Mouse (Mus musculus): ENCODE results near the gene Psmd14. TPM values are rescaled to one million over a fixed set of nuclear protein-coding genes. Genes with fewer than 3 reads are reported as not detected.

Gene Psmd14
- total RNA-seq, 2 experiments from 2014 or later: 199 to 241 TPM

DNA sequence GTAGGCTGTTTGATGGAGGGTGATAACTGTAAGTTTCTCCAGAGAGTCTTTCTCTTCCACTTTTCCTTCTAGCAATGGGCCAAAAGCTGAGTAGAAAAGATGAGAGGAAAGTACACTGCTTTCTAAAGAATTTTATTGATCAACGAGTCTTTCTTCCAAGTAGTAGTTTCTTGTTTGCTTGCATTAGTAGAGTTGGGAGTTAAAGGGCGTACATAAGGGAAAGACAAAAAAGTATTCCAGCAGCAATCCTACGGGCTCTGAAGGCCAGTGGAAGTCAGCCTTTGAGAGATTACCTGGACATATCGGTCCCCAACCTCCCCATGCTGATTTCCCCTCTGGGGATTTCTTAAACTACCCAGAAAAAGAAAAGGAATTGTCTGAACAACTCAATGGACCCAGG, 99.3 kb downstream of the Psmd14 start:
- no peak for ATAC-seq (replicated peaks; ENCODE audit: low FRiP score, low TSS enrichment, poor library complexity, severe bottlenecking)

DNA sequence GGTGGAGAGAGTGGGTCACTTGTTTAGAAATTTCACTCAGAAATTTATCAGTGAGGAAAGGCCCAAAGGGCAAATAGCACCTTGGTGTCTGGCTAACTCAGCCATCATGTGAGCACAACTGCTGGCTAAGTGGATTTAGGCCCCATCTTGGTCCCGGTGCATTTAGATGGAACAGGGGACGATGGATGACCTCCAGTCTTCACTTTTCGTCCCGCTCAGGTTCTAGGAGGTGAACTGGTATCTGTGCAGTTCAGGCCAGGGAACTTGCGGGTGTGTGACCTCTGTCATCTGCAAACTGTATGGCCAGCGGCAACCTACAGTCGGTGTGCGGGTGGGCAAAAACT, 99.6 kb downstream of the Psmd14 start:
- ATAC-seq (replicated peaks; ENCODE audit: low FRiP score, low TSS enrichment, poor library complexity, severe bottlenecking): no peak

DNA sequence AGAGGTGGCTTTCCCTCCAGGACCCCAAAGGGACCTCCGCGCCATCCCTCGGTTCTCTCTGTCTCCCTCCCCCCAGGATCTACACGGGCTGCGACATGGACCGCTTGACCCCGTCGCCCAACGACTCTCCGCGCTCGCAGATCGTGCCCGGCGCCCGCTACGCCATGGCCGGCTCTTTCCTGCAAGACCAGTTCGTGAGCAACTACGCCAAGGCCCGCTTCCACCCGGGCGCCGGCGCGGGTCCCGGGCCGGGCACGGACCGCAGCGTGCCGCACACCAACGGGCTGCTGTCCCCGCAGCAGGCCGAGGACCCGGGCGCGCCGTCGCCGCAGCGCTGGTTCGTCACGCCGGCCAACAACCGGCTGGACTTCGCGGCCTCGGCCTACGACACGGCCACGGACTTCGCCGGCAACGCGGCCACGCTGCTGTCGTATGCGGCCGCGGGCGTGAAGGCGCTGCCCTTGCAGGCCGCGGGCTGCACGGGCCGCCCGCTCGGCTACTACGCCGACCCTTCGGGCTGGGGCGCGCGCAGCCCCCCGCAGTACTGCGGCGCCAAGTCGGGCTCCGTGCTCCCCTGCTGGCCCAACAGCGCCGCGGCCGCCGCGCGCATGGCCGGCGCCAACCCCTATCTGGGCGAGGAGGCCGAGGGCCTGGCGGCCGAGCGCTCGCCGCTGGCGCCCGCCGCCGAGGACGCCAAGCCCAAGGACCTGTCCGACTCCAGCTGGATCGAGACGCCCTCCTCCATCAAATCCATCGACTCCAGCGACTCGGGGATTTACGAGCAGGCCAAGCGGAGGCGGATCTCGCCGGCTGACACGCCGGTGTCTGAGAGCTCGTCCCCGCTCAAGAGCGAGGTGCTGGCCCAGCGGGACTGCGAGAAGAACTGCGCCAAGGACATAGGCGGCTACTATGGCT, 100.3 kb downstream of the Psmd14 start:
- no peak for ATAC-seq (replicated peaks; ENCODE audit: low FRiP score, low TSS enrichment, poor library complexity, severe bottlenecking)

DNA sequence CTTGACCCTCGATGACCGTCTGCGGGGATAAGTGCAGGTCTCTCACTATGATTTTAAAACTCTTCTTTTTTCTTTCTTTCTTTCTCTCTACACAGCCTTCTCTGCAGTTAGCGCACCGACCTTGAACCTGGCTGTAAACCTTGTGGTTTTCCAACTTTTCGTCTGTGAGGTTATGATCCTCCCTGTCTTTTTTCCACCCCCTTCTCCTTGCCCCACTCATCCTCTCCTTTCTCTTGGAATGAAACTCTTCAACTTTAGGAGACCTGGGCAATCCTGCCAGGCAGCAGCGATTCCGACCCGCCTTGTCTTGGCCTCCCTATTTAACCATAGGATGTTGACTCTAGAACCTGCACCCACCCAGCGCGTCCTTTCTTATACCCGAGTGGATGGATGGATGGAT, 101.0 kb downstream of the Psmd14 start:
- no peak for ATAC-seq (replicated peaks; ENCODE audit: low FRiP score, low TSS enrichment, poor library complexity, severe bottlenecking)

DNA sequence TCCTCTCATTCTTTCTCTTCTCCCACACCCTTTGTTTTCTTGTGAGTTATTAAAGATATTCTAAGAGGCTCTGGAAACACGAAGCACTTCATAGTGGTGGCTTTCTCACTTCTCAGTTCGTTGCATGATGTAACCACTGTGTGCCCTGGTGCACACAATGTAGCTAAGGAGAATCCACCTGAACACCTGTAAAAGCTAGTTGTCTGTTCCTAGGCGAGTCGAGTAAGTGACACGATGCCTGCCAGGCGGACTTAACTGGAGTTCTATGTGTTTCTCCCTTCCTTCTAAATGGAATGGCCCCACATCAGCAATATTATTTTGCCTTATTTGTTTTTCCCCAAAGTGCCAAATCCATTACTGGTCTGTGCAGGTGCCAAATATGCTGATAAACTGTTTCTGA, 101.6 kb downstream of the Psmd14 start:
- no peak for ATAC-seq (replicated peaks; ENCODE audit: low FRiP score, low TSS enrichment, poor library complexity, severe bottlenecking)

DNA sequence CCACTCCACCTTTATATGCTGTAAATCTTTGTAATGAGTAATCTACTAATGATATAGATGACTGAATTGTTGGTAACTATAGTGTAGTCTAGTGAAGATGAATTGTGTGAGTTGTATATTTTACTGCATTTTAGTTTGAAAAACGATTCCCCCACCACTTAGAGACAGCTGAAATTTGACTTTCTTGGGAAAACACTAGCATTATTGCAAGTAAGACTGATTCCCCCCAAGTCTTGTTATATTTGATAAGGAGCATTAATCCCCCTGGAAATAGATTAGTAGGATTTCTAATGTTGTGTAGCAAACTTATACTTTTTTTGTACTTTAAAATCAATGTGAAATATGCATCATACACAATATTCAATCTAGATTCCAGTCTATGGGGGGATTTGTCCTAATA, 102.0 kb downstream of the Psmd14 start:
- ATAC-seq (replicated peaks; ENCODE audit: low FRiP score, low TSS enrichment, poor library complexity, severe bottlenecking): no peak

DNA sequence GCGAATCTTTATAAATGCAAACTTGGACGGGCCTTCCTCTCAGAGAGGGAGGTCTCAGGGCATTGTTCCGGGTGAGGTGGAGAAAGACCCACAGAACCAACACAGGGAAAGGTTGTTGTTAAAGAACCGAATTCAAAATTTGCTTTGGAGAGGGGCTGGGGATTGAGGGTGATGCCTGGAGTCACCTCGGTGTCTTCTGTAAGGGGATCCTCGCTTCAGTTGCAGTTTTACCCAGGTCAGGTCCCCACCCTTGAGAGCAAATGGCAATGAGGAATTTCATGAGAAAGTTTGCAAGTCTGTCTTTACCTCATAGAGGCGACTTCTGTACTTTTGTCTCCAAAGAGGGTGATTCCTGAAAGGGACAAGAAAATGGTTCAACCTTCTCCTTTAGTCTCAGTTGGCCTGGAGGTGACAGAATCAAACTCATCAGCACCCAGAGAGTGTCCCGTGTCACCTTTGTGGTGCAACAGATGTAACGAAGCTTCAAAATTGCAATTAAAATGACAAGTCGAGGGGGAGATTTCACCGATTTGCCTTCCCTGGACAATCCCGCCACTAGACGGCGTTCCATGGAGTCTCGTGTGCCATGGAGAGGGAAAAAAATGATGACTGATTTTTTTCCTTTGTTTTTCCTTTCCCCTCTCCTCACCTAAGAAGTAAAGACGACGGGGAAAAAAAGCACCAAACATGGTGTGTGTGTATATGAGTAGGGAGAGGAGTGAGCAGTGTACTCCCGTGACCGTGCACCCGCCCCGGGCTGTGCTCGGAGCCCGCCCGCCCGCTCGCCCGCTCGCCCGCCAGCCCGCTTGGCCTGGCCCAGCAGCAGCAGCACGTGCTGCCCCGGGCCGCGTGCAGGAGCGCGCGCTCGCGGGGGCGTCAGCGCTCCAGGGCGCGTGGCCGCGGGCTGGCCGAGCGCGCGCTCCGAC, 103.3 kb downstream of the Psmd14 start:
- ATAC-seq (replicated peaks; ENCODE audit: low FRiP score, low TSS enrichment, poor library complexity, severe bottlenecking): 0 out of 2 replicates have a peak, but pooled peaks have one; percentile 28

DNA sequence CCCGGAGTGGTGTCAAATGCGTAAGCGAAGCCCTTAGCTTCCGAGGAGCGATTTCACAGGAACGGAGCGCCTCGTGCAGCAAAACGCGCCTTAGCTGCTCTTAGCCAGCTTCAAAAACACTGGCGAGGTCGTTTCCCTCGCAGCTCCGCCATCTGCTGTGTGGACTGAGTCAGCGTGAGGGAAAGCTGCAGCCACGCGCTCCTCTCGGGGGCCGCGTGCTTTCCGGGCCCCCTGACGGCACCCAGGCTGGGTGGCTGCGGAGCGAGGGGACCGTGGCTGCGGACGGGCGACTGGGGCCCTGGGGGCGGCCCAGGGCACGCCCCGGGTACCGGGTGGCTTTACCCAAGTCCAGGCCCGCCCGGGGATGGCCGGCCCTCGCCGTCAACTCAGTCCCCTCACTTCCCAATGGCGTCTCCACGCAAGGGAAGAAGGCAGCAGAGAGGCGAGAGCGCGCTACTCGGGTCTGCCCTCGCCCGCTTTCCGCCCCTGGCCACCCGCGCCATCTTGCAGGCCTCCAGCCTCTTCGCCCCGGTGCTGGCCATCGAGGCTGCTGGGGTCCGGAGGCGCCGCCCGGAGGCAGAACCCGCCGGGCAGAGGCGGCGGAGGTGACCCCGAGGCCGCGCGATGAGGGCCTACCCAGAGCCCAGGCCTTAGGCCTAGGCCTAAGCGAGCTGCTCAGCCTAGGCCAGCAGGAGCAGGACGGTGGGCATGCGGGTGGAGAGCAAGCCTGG, 104.3 kb downstream of the Psmd14 start:
- no peak for ATAC-seq (replicated peaks; ENCODE audit: low FRiP score, low TSS enrichment, poor library complexity, severe bottlenecking)

DNA sequence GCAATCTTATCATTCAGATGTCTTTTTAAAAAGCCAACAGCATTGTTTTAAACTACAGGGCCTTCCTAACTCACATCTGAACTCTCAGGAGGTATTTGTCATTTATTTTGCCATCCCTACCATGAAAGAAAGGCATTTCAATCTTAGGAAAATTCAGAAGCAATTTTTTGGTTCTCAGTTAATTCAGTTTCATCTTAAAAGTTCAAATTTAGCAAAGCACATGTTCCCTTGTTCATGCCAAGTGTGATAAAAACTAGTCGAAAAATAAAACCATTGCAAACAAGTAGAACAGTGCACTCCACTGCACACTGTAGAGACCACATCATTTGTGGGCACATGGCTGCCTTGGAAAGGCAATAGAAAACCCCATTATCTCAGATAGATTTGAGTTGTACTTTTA, 106.7 kb downstream of the Psmd14 start:
- no peak for ATAC-seq (replicated peaks; ENCODE audit: low FRiP score, low TSS enrichment, poor library complexity, severe bottlenecking)

DNA sequence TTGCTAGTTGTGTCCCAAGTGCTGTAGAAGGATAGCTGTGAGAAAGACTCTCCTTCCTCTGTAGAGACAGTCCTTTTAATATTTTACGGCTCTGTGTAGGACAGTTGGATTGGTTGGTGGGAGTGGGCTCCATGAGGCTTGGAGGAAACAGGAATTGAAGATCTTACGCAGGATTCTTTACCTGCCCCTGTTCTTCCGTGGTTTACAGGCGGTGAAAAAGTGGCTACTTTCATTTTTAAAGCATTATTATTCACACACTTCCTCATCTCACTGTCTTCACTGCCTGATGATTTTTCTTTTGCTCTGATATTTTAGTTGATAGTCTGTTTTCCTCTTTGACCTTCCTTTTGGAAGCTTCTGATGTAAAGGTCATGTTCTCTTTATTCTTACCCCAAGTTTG, 108.7 kb downstream of the Psmd14 start:
- ATAC-seq (replicated peaks; ENCODE audit: low FRiP score, low TSS enrichment, poor library complexity, severe bottlenecking): no peak

DNA sequence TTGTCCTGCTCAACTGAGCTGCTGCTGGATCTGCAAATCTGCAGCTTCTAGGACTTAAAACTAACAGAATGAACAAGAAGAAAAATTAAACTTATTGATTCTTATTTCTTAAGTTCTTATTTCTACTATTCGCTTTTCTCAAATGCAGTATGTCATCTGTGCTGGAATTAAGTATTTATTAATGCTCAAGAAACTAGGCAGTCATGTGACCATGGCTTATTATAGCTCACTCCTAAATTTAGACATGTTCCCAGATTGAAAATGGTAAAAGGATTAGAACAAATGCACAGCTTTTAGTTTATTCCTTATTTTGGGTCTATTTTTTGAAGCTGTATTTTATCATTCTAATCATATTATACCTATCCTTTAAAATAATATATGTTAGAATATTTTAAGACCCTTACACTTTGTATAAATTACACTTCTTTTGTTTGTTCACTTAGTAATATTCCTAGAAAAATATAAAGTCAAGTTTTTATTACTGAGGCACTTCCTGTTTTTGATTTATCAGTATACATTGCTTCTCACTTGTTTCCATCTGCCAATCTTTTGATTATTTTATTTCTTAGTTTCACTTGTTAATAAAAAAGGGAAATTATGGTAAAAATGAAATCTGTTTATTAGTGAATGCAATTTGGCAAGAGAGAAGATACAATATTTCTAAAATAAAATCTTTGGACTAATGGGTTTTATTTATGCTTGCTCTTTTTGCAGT, 112.1 kb downstream of the Psmd14 start:
- ATAC-seq (replicated peaks; ENCODE audit: low FRiP score, low TSS enrichment, poor library complexity, severe bottlenecking): no peak

DNA sequence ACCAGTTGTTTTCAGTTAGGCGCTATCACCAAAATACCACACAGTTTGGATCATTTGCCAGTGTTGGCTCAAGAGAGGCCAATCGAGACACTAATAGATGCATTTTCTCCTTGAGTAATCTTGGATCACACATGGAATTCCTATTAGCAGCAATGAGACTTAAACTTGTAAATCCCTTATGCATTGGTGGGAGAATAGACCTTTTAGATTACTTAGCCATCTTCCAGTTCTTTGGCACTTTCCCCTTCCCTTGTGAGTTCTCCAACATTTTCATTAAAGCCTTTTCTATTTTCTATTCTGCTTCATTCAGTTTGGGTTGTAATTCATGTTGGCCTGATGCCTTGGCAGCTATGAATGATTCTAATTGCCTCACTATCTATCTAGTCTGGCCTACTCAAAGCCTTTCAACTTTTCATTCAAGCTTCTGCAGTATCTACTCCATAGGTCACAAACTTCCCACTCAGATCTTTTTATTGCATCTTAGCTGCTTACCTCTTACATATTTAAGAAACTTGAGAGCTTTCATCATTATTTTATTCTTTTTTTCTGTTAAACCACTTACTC, 125.8 kb downstream of the Psmd14 start:
- no peak for ATAC-seq (replicated peaks; ENCODE audit: low FRiP score, low TSS enrichment, poor library complexity, severe bottlenecking)

Other genes starting within 250 kb of the Psmd14 start
- gene Tank, start 133.1 kb upstream of the Psmd14 start, total RNA-seq (2014; fragmentation: Nextera tagmentation): 62.2 and 76.6 TPM in 2 replicates
- gene Tank, start 133.1 kb upstream of the Psmd14 start, total RNA-seq (2017): 76.2 and 86.3 TPM in 2 replicates
- gene Tbr1, start 91.2 kb downstream of the Psmd14 start, total RNA-seq (2014; fragmentation: Nextera tagmentation): 0.55 TPM in 1 of 2 replicates, not detected in the other
- gene Tbr1, start 91.2 kb downstream of the Psmd14 start, total RNA-seq (2017): 0.19 and 1.1 TPM in 2 replicates

Measured in megakaryocyte-erythroid progenitor cell, adult 5-6 weeks (primary cell).